ENCODE assay signal across 14 mouse cellular contexts in the genomic region with DNA sequence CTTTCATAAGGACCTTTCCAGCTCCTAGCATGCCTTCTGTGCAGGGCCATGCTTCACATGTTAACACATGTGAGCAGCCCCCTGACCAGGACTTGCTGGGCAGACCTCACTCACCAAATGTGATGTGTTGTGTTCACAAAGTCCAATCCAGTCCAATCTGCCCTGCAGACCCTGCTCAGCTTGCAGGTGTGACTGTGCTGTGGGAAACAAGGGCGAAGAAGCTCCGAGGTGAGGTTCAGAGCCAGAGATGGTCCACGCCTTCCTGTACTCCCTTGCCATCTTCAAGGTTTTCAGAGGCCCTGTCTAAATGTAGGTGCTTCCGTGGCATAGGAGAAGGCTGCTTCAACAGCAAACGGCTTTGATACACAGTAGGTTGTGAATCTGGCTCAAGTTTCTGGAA. TPM values are rescaled to one million over a fixed set of nuclear protein-coding genes. Genes with fewer than 3 reads are reported as not detected.
DNase-seq lines count a peak whose midpoint lies in the region; ATAC-seq and TF ChIP-seq lines count a peak whose summit lies in the region.
"Had no signal": no experiment of that assay in that cellular context is flagged by ENCODE, and none has a peak within 500 bp of the region (broad histone marks: within the 10 kb centered on the region; RNA-seq: fewer than 3 reads in every experiment).

No protein-coding gene starts in this region.

- no peaks in the 10 kb centered on the region for H3K36me3 ChIP-seq in embryonic facial prominence, embryonic 15.5 days
- H3K36me3 ChIP-seq in embryonic facial prominence, embryonic 10.5 days (replicated peaks): no peaks in the 10 kb centered on the region
- H3K36me3 ChIP-seq in hindbrain, embryonic 10.5 days: no peaks in the 10 kb centered on the region
- H3K36me3 ChIP-seq in hindbrain, postnatal 0 days (ENCODE audit: insufficient read depth, low read length): no peaks in the 10 kb centered on the region
- no peaks in the 10 kb centered on the region for H3K36me3 ChIP-seq in liver, postnatal 0 days (replicated peaks; ENCODE audit: insufficient read depth, low read length)
- H3K36me3 ChIP-seq in liver, embryonic 11.5 days (ENCODE audit: control insufficient read depth, insufficient read depth, low read length): no peaks in the 10 kb centered on the region
- H3K36me3 ChIP-seq: neural tube, embryonic 12.5 days had no signal

- DNase-seq in embryonic facial prominence, embryonic 10.5 days (ENCODE audit: low spot score): no peak
- no peak for DNase-seq in hindbrain, embryonic 10.5 days (ENCODE audit: low spot score)
- DNase-seq in hindbrain, postnatal 0 days (ENCODE audit: low spot score): no peak
- DNase-seq in liver, postnatal 0 days: no peak
- no peak for DNase-seq in liver, embryonic 11.5 days (ENCODE audit: low spot score)
- DNase-seq: cerebellum, postnatal 25 days; layer of hippocampus, adult 9-11 months; thymus, postnatal 14 days had no signal

- no peak for ATAC-seq in embryonic facial prominence, embryonic 15.5 days (ENCODE audit: insufficient number of reproducible peaks, low FRiP score, low TSS enrichment, low read depth)
- ATAC-seq in hindbrain, postnatal 0 days: no peak
- ATAC-seq in liver, postnatal 0 days: no peak
- ATAC-seq in liver, embryonic 11.5 days (replicated peaks; ENCODE audit: low FRiP score): no peak
- ATAC-seq in cerebellum, adult (ENCODE audit: insufficient number of reproducible peaks, low FRiP score, low TSS enrichment): no peak
- ATAC-seq: forebrain, embryonic 14.5 days had no signal

- no peak for TF ChIP-seq CTCF in hindbrain, postnatal 0 days (IDR thresholded peaks at IDR 0.05; ENCODE audit: low read depth)
- no peak for TF ChIP-seq CTCF in liver, postnatal 0 days (IDR thresholded peaks at IDR 0.05; ENCODE audit: low read depth)
- TF ChIP-seq CTCF in cortical plate, adult 2 months (IDR thresholded peaks at IDR 0.05; ENCODE audit: extremely low read depth, insufficient read depth, low read length): no peak

- no peak for TF ChIP-seq POLR2A in cortical plate, adult 2 months (IDR thresholded peaks at IDR 0.05; ENCODE audit: extremely low read depth, insufficient read depth, low read length)

- H3K27ac ChIP-seq in embryonic facial prominence, embryonic 15.5 days (replicated peaks): 0 out of 2 replicates have a peak overlapping the region, but pooled peaks have one; percentile 8
- no peak overlapping the region for H3K27ac ChIP-seq in embryonic facial prominence, embryonic 10.5 days (replicated peaks)
- H3K27ac ChIP-seq in hindbrain, embryonic 10.5 days: peak overlapping the region; percentile 0; the same call in 1 of the 2 replicates
- H3K27ac ChIP-seq in hindbrain, postnatal 0 days: no peak overlapping the region
- peak overlapping the region; percentile 44; the same call in 1 of the 2 replicates for H3K27ac ChIP-seq in liver, postnatal 0 days (ENCODE audit: low read depth)
- H3K27ac ChIP-seq in liver, embryonic 11.5 days (ENCODE audit: low read depth, low read length): no peak overlapping the region
- peak overlapping the region; percentile 54; the same call in 1 of the 2 replicates for H3K27ac ChIP-seq in cortical plate, adult 2 months (ENCODE audit: insufficient read depth, low read length)
- H3K27ac ChIP-seq: neural tube, embryonic 12.5 days had no signal

- H3K9me3 ChIP-seq in embryonic facial prominence, embryonic 15.5 days (replicated peaks): no peaks in the 10 kb centered on the region
- no peaks in the 10 kb centered on the region for H3K9me3 ChIP-seq in embryonic facial prominence, embryonic 10.5 days
- no peaks in the 10 kb centered on the region for H3K9me3 ChIP-seq in hindbrain, embryonic 10.5 days
- H3K9me3 ChIP-seq in hindbrain, postnatal 0 days (ENCODE audit: low read length): no peaks in the 10 kb centered on the region
- H3K9me3 ChIP-seq in liver, postnatal 0 days (ENCODE audit: low read length): no peaks in the 10 kb centered on the region
- no peaks in the 10 kb centered on the region for H3K9me3 ChIP-seq in liver, embryonic 11.5 days (ENCODE audit: control insufficient read depth, low read length)
- H3K9me3 ChIP-seq: neural tube, embryonic 12.5 days had no signal

- WGBS in embryonic facial prominence, embryonic 15.5 days: 93% methylated on average over 5 of the region's 5 CpGs
- 92% methylated on average over 5 of the region's 5 CpGs for WGBS in embryonic facial prominence, embryonic 10.5 days
- 92% methylated on average over 5 of the region's 5 CpGs for WGBS in hindbrain, embryonic 10.5 days
- 96% methylated on average over 5 of the region's 5 CpGs for WGBS in hindbrain, postnatal 0 days
- WGBS in liver, postnatal 0 days (ENCODE audit: insufficient replicate concordance): 87% methylated on average over 5 of the region's 5 CpGs
- 88% methylated on average over 5 of the region's 5 CpGs for WGBS in liver, embryonic 11.5 days

- no peak for TF ChIP-seq EP300 in liver, postnatal 0 days (IDR thresholded peaks at IDR 0.05; ENCODE audit: low read depth)

- no peaks in the 10 kb centered on the region for H3K27me3 ChIP-seq in embryonic facial prominence, embryonic 15.5 days
- H3K27me3 ChIP-seq in embryonic facial prominence, embryonic 10.5 days (replicated peaks; ENCODE audit: low read depth, poor library complexity, severe bottlenecking): no peaks in the 10 kb centered on the region
- H3K27me3 ChIP-seq in hindbrain, embryonic 10.5 days (ENCODE audit: insufficient read depth, poor library complexity, severe bottlenecking): no peaks in the 10 kb centered on the region
- H3K27me3 ChIP-seq in hindbrain, postnatal 0 days (ENCODE audit: insufficient read depth, low read length): no peaks in the 10 kb centered on the region
- H3K27me3 ChIP-seq in liver, postnatal 0 days (ENCODE audit: insufficient read depth, low read length): no peaks in the 10 kb centered on the region
- no peaks in the 10 kb centered on the region for H3K27me3 ChIP-seq in liver, embryonic 11.5 days (replicated peaks; ENCODE audit: control insufficient read depth, insufficient read depth, low read length)
- H3K27me3 ChIP-seq: neural tube, embryonic 12.5 days had no signal

- no peak overlapping the region for H3K9ac ChIP-seq in embryonic facial prominence, embryonic 15.5 days
- no peak overlapping the region for H3K9ac ChIP-seq in hindbrain, postnatal 0 days (replicated peaks; ENCODE audit: low read length)
- no peak overlapping the region for H3K9ac ChIP-seq in liver, postnatal 0 days (replicated peaks)
- no peak overlapping the region for H3K9ac ChIP-seq in liver, embryonic 11.5 days (ENCODE audit: low read depth, low read length)
- H3K9ac ChIP-seq: neural tube, embryonic 12.5 days had no signal

- H3K4me3 ChIP-seq in embryonic facial prominence, embryonic 15.5 days (replicated peaks): no peak overlapping the region
- H3K4me3 ChIP-seq in embryonic facial prominence, embryonic 10.5 days: no peak overlapping the region
- H3K4me3 ChIP-seq in hindbrain, embryonic 10.5 days: no peak overlapping the region
- no peak overlapping the region for H3K4me3 ChIP-seq in hindbrain, postnatal 0 days (ENCODE audit: low read length)
- no peak overlapping the region for H3K4me3 ChIP-seq in liver, postnatal 0 days (ENCODE audit: low read depth, low read length)
- no peak overlapping the region for H3K4me3 ChIP-seq in liver, embryonic 11.5 days (ENCODE audit: low read depth, low read length)
- no peak overlapping the region for H3K4me3 ChIP-seq in cortical plate, adult 2 months (ENCODE audit: insufficient read depth, low read length)
- H3K4me3 ChIP-seq: erythroblast, embryonic 14.5 days; neural tube, embryonic 12.5 days had no signal

- H3K4me2 ChIP-seq in embryonic facial prominence, embryonic 15.5 days (replicated peaks): no peak overlapping the region
- no peak overlapping the region for H3K4me2 ChIP-seq in hindbrain, postnatal 0 days (ENCODE audit: low read depth, low read length)
- H3K4me2 ChIP-seq in liver, postnatal 0 days (ENCODE audit: low read depth, low read length): no peak overlapping the region
- no peak overlapping the region for H3K4me2 ChIP-seq in liver, embryonic 11.5 days
- H3K4me2 ChIP-seq: neural tube, embryonic 12.5 days had no signal

- peaks cover 23% of the 10 kb centered on the region for H3K4me1 ChIP-seq in embryonic facial prominence, embryonic 15.5 days
- H3K4me1 ChIP-seq in embryonic facial prominence, embryonic 10.5 days: peaks cover 22% of the 10 kb centered on the region
- peaks cover 34% of the 10 kb centered on the region for H3K4me1 ChIP-seq in hindbrain, embryonic 10.5 days (replicated peaks)
- H3K4me1 ChIP-seq in hindbrain, postnatal 0 days (ENCODE audit: insufficient read depth, low read length): no peaks in the 10 kb centered on the region; the same call in 1 of the 2 replicates
- peaks cover 15% of the 10 kb centered on the region for H3K4me1 ChIP-seq in liver, postnatal 0 days (ENCODE audit: insufficient read depth)
- H3K4me1 ChIP-seq in liver, embryonic 11.5 days (replicated peaks; ENCODE audit: control insufficient read depth, insufficient read depth, low read length): 0 out of 2 replicates have a peak, but pooled peaks cover 3% of the 10 kb centered on the region
- peaks cover 14% of the 10 kb centered on the region for H3K4me1 ChIP-seq in cortical plate, adult 2 months (ENCODE audit: control insufficient read depth, insufficient read depth, low read length)

RNA-seq across cellular contexts. Expression of gene Taf11, which starts 59.3 kb away (rescaled TPM):
- 65.5 and 65.9 TPM in 2 replicates for polyA plus RNA-seq in embryonic facial prominence, embryonic 15.5 days (2015; fragmentation: Nextera tagmentation; extraction: Ambion mirVana)
- polyA plus RNA-seq in embryonic facial prominence, embryonic 10.5 days (2016; fragmentation: Nextera tagmentation; extraction: Ambion mirVana): 87.5 and 96.2 TPM in 2 replicates
- 81.0 and 90.4 TPM in 2 replicates for polyA plus RNA-seq in hindbrain, embryonic 10.5 days (2016; fragmentation: Nextera tagmentation; extraction: Ambion mirVana)
- total RNA-seq in hindbrain, postnatal 0 days (2014; rRNA removed): 7.7 and 15.3 TPM in 2 replicates
- 54.6 and 62.0 TPM in 2 replicates for polyA plus RNA-seq in hindbrain, postnatal 0 days (2015; fragmentation: Nextera tagmentation; extraction: Ambion mirVana)
- polyA plus RNA-seq in liver, postnatal 0 days (2015; fragmentation: Nextera tagmentation; extraction: Ambion mirVana): 17.4 and 17.8 TPM in 2 replicates
- 61.0 and 70.0 TPM in 2 replicates for polyA plus RNA-seq in liver, embryonic 11.5 days (2014; fragmentation: Nextera tagmentation; extraction: Ambion mirVana)
- polyA plus RNA-seq in cortical plate, adult 2 months (2012; rRNA removed): 45.2 and 63.0 TPM in 2 replicates

RNA-seq across cellular contexts. Expression of gene Anks1, which starts 59.8 kb away (rescaled TPM):
- 15.3 and 16.6 TPM in 2 replicates for polyA plus RNA-seq in embryonic facial prominence, embryonic 15.5 days (2015; fragmentation: Nextera tagmentation; extraction: Ambion mirVana)
- polyA plus RNA-seq in embryonic facial prominence, embryonic 10.5 days (2016; fragmentation: Nextera tagmentation; extraction: Ambion mirVana): 18.0 and 19.4 TPM in 2 replicates
- polyA plus RNA-seq in hindbrain, embryonic 10.5 days (2016; fragmentation: Nextera tagmentation; extraction: Ambion mirVana): 25.0 and 62.0 TPM in 2 replicates
- 102 and 114 TPM in 2 replicates for total RNA-seq in hindbrain, postnatal 0 days (2014; rRNA removed)
- 35.0 and 35.8 TPM in 2 replicates for polyA plus RNA-seq in hindbrain, postnatal 0 days (2015; fragmentation: Nextera tagmentation; extraction: Ambion mirVana)
- 2.3 and 3.0 TPM in 2 replicates for polyA plus RNA-seq in liver, postnatal 0 days (2015; fragmentation: Nextera tagmentation; extraction: Ambion mirVana)
- 8.3 and 8.9 TPM in 2 replicates for polyA plus RNA-seq in liver, embryonic 11.5 days (2014; fragmentation: Nextera tagmentation; extraction: Ambion mirVana)
- polyA plus RNA-seq in cortical plate, adult 2 months (2012; rRNA removed): 35.8 and 39.8 TPM in 2 replicates

Comparison
In these comparisons a context has a peak if more than half of its experiments do, and no peak if none do; other contexts are left out.
1. H3K27ac ChIP-seq: peak in embryonic facial prominence, embryonic 15.5 days (single experiment), hindbrain, embryonic 10.5 days (single experiment), liver, postnatal 0 days (single experiment) and cortical plate, adult 2 months (single experiment); none in embryonic facial prominence, embryonic 10.5 days (single experiment), hindbrain, postnatal 0 days (single experiment) and liver, embryonic 11.5 days (single experiment).